Mouse (Mus musculus) B cell, adult (primary cell): ENCODE measurements around the gene Vegfd. TPM values are rescaled to one million over a fixed set of nuclear protein-coding genes. Genes with fewer than 3 reads are reported as not detected.

Experiments used
- total RNA-seq: library from RNA; stranded (reverse); gene quantifications from 4 replicates; pipeline ENCODE4 v1.2.4, GENCODE M21; 2023; ENCODE audit not compliant: inconsistent age

Vegfd gene
- not detected in 4 replicates for total RNA-seq

DNA sequence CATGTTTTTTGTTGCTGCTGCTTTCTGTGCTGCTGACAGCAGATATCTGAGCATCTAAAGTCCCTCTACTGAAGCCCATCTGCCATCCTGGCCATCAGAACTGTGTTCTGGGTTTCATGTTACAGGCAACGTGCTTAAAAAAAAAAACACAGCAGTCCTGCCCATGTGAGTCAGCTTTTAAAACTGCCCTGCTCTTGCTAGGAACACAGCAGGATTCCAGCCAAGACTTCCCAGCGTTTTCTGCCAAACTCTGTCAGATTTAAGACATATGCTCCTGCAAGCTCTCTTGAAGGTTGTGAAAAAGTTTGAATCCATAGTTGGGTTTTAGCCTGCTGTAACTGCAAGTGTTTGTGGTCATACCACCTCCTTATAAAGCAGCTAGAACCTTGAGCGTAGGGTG, at the start of gene Vegfd:
Vegfd (plus strand) TSS at position 298 of the 400 bp plus-strand sequence.

DNA sequence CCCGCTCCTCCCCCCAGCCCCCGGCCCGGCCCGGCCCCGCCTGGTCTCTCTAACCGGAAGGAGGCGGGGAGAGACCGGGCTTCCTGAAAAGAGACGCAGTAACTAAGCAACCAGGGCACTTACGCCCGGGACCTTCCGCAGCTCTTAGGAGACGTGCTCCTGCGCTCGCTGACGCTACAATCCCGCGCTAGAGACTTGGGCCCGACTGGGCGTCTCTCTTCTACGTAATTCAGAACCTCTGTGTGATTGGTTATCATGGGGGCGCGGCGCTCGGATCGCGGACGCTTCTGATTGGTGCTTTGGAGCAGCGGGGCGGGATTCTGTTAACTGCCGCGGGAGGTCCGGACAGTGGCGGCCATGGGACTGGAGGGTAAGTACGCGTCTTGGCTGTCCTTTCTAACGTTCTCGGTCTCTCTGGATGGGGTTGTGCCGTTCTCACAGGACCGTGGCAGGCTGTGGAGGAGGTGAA, 46.3 kb downstream of the Vegfd start, which contains the start of gene Piga:
Piga (plus strand) TSS at position 317 of the 469 bp plus-strand sequence.

DNA sequence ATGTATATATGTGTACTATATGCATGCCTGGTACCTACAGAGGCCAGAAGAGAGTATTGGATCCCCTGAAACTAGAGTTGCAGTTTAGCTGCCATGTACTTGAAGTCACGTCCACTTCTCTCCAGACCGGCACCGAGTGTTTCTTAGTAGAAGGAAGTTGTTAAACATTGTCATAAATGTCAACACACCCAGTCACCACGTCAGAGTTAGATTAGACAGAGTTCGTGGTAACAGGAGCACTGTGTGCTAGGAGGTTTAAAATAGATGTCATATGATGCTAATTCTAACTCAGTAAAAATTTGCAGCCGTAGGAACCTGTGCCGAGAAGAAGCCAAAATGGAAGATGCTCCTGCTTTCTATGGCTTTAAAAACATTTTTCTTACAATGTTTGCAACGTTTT, 63.5 kb downstream of the Vegfd start, which contains the start of gene Asb11:
Asb11 (plus strand) TSS at position 286 of the 400 bp plus-strand sequence.

Other genes starting within 250 kb of the Vegfd start
- gene Ace2, start 234.0 kb upstream of the Vegfd start, total RNA-seq, result not detected in 4 replicates
- gene Bmx, start 115.2 kb upstream of the Vegfd start, total RNA-seq, result not detected in 4 replicates
- not detected in 4 replicates for gene Pir, start 104.0 kb upstream of the Vegfd start, total RNA-seq
- 12.1 to 16.0 TPM (median 13.8 TPM) in 4 replicates for gene Piga, start 46.4 kb downstream of the Vegfd start, total RNA-seq
- gene Asb11, start 63.6 kb downstream of the Vegfd start, total RNA-seq, result not detected in 4 replicates
- not detected in 4 replicates for gene Asb9, start 132.9 kb downstream of the Vegfd start, total RNA-seq